Mouse (Mus musculus) neural tube, embryonic 13.5 days (tissue): ENCODE measurements at regions not wholly inside any gene's neighbourhood (a gene's known extent, or its start where the extent isn't known, plus 50 kb on each side); places are given as distances from the start of the nearest gene placed in this dataset.
"Not testable (repeated sequence)": the region's sequence is repeated elsewhere in the genome, so short reads cannot be mapped to it uniquely, and the experiment has no call there.

Source experiments
- ATAC-seq: fragments of 200-750 bp; cut with Nextera tagmentation; 2 replicates; pipeline ENCODE4 v1.8.0; 2017; ENCODE audit warnings: low read depth, mild to moderate bottlenecking, moderate TSS enrichment, moderate library complexity
- H3K27ac ChIP-seq: fragments of 300-500 bp; sonication (generic); replicated peaks from 2 replicates; pipeline ENCODE4 v1.5.1; 2015; ENCODE audit warnings: moderate library complexity, mild to moderate bottlenecking, inconsistent platforms
- H3K27me3 ChIP-seq: fragments of 300-500 bp; sonication (generic); 2 replicates; pipeline ENCODE4 v1.6.1; 2015; ENCODE audit warnings: mild to moderate bottlenecking, inconsistent platforms
- H3K36me3 ChIP-seq: fragments of 300-500 bp; sonication (generic); 2 replicates; pipeline ENCODE4 v1.6.1; 2015; ENCODE audit warnings: mild to moderate bottlenecking, inconsistent platforms
- H3K4me1 ChIP-seq: fragments of 300-500 bp; sonication (generic); replicated peaks from 2 replicates; pipeline ENCODE4 v1.6.1; 2015; ENCODE audit warnings: inconsistent platforms
- H3K4me2 ChIP-seq: fragments of 300-500 bp; sonication (generic); 2 replicates; pipeline ENCODE4 v1.6.1; 2015; ENCODE audit warnings: inconsistent platforms, mild to moderate bottlenecking, moderate library complexity
- H3K4me3 ChIP-seq: fragments of 300-500 bp; sonication (generic); 2 replicates; pipeline ENCODE4 v1.5.1; 2015; ENCODE audit warnings: mild to moderate bottlenecking, inconsistent platforms
- H3K9ac ChIP-seq: fragments of 300-500 bp; sonication (generic); 2 replicates; pipeline ENCODE4 v1.6.1; 2015; ENCODE audit warnings: moderate library complexity, mild to moderate bottlenecking, inconsistent platforms
- H3K9me3 ChIP-seq: fragments of 300-500 bp; sonication (generic); 2 replicates; pipeline ENCODE4 v1.6.1; 2016; ENCODE audit warnings: inconsistent platforms
- WGBS: fragments of 180-500 bp; shearing (Covaris S2); methylation state at CpG from one replicate; pipeline ENCODE4 v1.1.7; 2015; 5-methylcytosine and 5-hydroxymethylcytosine counted together

GRCm38 (mm10) chr3:21645268-21645667 is 431.2 kb upstream of the Tbl1xr1 start:
- no peak overlapping the region for H3K4me3 ChIP-seq
- ATAC-seq = no peak
- H3K27ac ChIP-seq = no peak overlapping the region
- H3K4me1 ChIP-seq = no peaks in the 10 kb centered on the region
- WGBS = 68% methylated on average over 1 of the region's 1 CpGs
- no peak overlapping the region for H3K4me2 ChIP-seq
- no peaks in the 10 kb centered on the region for H3K36me3 ChIP-seq
- H3K9ac ChIP-seq = no peak overlapping the region
- H3K9me3 ChIP-seq = no peaks in the 10 kb centered on the region
- H3K27me3 ChIP-seq = no peaks in the 10 kb centered on the region

GRCm38 (mm10) chr3:21649885-21650469 is 426.5 kb upstream of the Tbl1xr1 start:
- H3K27me3 ChIP-seq = no peaks in the 10 kb centered on the region
- H3K36me3 ChIP-seq = no peaks in the 10 kb centered on the region
- no peak for ATAC-seq
- H3K9ac ChIP-seq = no peak overlapping the region
- H3K4me3 ChIP-seq = no peak overlapping the region
- H3K4me1 ChIP-seq = no peaks in the 10 kb centered on the region
- H3K27ac ChIP-seq = no peak overlapping the region
- WGBS = 77% methylated on average over 8 of the region's 8 CpGs
- no peaks in the 10 kb centered on the region for H3K9me3 ChIP-seq
- H3K4me2 ChIP-seq = no peak overlapping the region

- Histone ChIP-seq H3K9me3 (peaks cover 9% of the 10 kb centered on the region; the same call in 1 of the 2 replicates), H3K4me2 (no peak overlapping the region), H3K27ac (no peak overlapping the region), H3K4me3 (no peak overlapping the region), H3K9ac (no peak overlapping the region), H3K4me1 (no peaks in the 10 kb centered on the region), H3K27me3 (no peaks in the 10 kb centered on the region), H3K36me3 (no peaks in the 10 kb centered on the region)
- WGBS = 89% methylated on average over 2 of the region's 2 CpGs
- no peak for ATAC-seq
These were observed 421.2 kb upstream of the Tbl1xr1 start for GRCm38 (mm10) chr3:21655301-21655700.

GRCm38 (mm10) chr3:21667349-21668143 is 408.9 kb upstream of the Tbl1xr1 start:
- whole genome bisulfite sequencing = 64% methylated on average over 5 of the region's 5 CpGs
- ATAC-seq = no peak

GRCm38 (mm10) chr3:21671885-21672284 is 404.6 kb upstream of the Tbl1xr1 start:
- no peak overlapping the region for H3K27ac ChIP-seq

More at GRCm38 (mm10) chr3:21667349-21668143, 408.9 kb upstream of the Tbl1xr1 start:
- H3K9ac ChIP-seq = no peak overlapping the region
- no peak overlapping the region for H3K27ac ChIP-seq
- H3K4me2 ChIP-seq = no peak overlapping the region
- H3K4me3 ChIP-seq = no peak overlapping the region
- H3K27me3 ChIP-seq = no peaks in the 10 kb centered on the region
- H3K4me1 ChIP-seq = 0 out of 2 replicates have a peak, but pooled peaks cover 3% of the 10 kb centered on the region
- H3K9me3 ChIP-seq = no peaks in the 10 kb centered on the region
- no peaks in the 10 kb centered on the region for H3K36me3 ChIP-seq

GRCm38 (mm10) chr3:21672492-21672891 is 404.0 kb upstream of the Tbl1xr1 start:
- H3K4me3 ChIP-seq = no peak overlapping the region
- no peaks in the 10 kb centered on the region for H3K9me3 ChIP-seq
- no peak overlapping the region for H3K4me2 ChIP-seq
- H3K4me1 ChIP-seq = 0 out of 2 replicates have a peak, but pooled peaks cover 3% of the 10 kb centered on the region
- WGBS = 26% methylated on average over 2 of the region's 2 CpGs
- no peak overlapping the region for H3K27ac ChIP-seq
- H3K27me3 ChIP-seq = no peaks in the 10 kb centered on the region
- ATAC-seq = peak; percentile 8; the same call in 1 of the 2 replicates
- no peaks in the 10 kb centered on the region for H3K36me3 ChIP-seq
- no peak overlapping the region for H3K9ac ChIP-seq

More at GRCm38 (mm10) chr3:21671885-21672284, 404.6 kb upstream of the Tbl1xr1 start:
- 0 out of 2 replicates have a peak, but pooled peaks cover 3% of the 10 kb centered on the region for H3K4me1 ChIP-seq
- H3K4me2 ChIP-seq = no peak overlapping the region
- no peak overlapping the region for H3K9ac ChIP-seq
- no peaks in the 10 kb centered on the region for H3K36me3 ChIP-seq
- ATAC-seq = no peak
- no peaks in the 10 kb centered on the region for H3K27me3 ChIP-seq
- no peak overlapping the region for H3K4me3 ChIP-seq
- 71% methylated on average over 2 of the region's 2 CpGs for WGBS
- no peaks in the 10 kb centered on the region for H3K9me3 ChIP-seq

- WGBS = 92% methylated on average over 2 of the region's 2 CpGs
- no peak overlapping the region for H3K4me3 ChIP-seq
These were observed 403.0 kb upstream of the Tbl1xr1 start for GRCm38 (mm10) chr3:21673466-21673865.

GRCm38 (mm10) chr3:21678265-21678664 is 398.2 kb upstream of the Tbl1xr1 start:
- Histone ChIP-seq H3K9ac (no peak overlapping the region), H3K4me3 (no peak overlapping the region), H3K4me1 (no peaks in the 10 kb centered on the region), H3K4me2 (no peak overlapping the region), H3K36me3 (no peaks in the 10 kb centered on the region), H3K9me3 (no peaks in the 10 kb centered on the region), H3K27me3 (no peaks in the 10 kb centered on the region), H3K27ac (no peak overlapping the region)
- ATAC-seq = no peak

More at GRCm38 (mm10) chr3:21673466-21673865, 403.0 kb upstream of the Tbl1xr1 start:
- H3K9me3 ChIP-seq = no peaks in the 10 kb centered on the region
- 0 out of 2 replicates have a peak, but pooled peaks cover 3% of the 10 kb centered on the region for H3K4me1 ChIP-seq
- H3K27me3 ChIP-seq = no peaks in the 10 kb centered on the region
- H3K9ac ChIP-seq = no peak overlapping the region
- no peak for ATAC-seq
- H3K36me3 ChIP-seq = no peaks in the 10 kb centered on the region
- no peak overlapping the region for H3K27ac ChIP-seq
- H3K4me2 ChIP-seq = no peak overlapping the region

- Histone ChIP-seq H3K27ac (no peak overlapping the region), H3K4me1 (no peaks in the 10 kb centered on the region), H3K36me3 (no peaks in the 10 kb centered on the region), H3K9me3 (no peaks in the 10 kb centered on the region), H3K4me3 (no peak overlapping the region), H3K27me3 (no peaks in the 10 kb centered on the region), H3K9ac (no peak overlapping the region), H3K4me2 (no peak overlapping the region)
- ATAC-seq = no peak
These were observed 397.7 kb upstream of the Tbl1xr1 start for GRCm38 (mm10) chr3:21678734-21679133.

GRCm38 (mm10) chr3:21697980-21698672 is 378.3 kb upstream of the Tbl1xr1 start:
- not testable (repeated sequence) for H3K9ac ChIP-seq, H3K27me3 ChIP-seq, H3K36me3 ChIP-seq, H3K4me2 ChIP-seq, H3K27ac ChIP-seq, H3K9me3 ChIP-seq, H3K4me3 ChIP-seq, H3K4me1 ChIP-seq, ATAC-seq
- WGBS = 83% methylated on average over 1 of the region's 1 CpGs

- Histone ChIP-seq H3K36me3 (no peaks in the 10 kb centered on the region), H3K27ac (no peak overlapping the region), H3K27me3 (no peaks in the 10 kb centered on the region), H3K9ac (no peak overlapping the region), H3K9me3 (no peaks in the 10 kb centered on the region), H3K4me3 (no peak overlapping the region), H3K4me2 (no peak overlapping the region), H3K4me1 (no peaks in the 10 kb centered on the region)
- 89% methylated on average over 1 of the region's 1 CpGs for WGBS
- no peak for ATAC-seq
These were observed 376.9 kb upstream of the Tbl1xr1 start for GRCm38 (mm10) chr3:21699526-21699925.

- ATAC-seq = no peak
- Histone ChIP-seq H3K27me3 (no peaks in the 10 kb centered on the region), H3K4me1 (no peaks in the 10 kb centered on the region), H3K4me3 (no peak overlapping the region), H3K27ac (no peak overlapping the region), H3K9me3 (no peaks in the 10 kb centered on the region), H3K9ac (no peak overlapping the region), H3K36me3 (no peaks in the 10 kb centered on the region), H3K4me2 (no peak overlapping the region)
- 68% methylated on average over 1 of the region's 1 CpGs for WGBS
These were observed 376.1 kb upstream of the Tbl1xr1 start for GRCm38 (mm10) chr3:21700326-21700725.
